Mouse (Mus musculus): ENCODE results near the gene Pla2g4f. TPM values are rescaled to one million over a fixed set of nuclear protein-coding genes. Genes with fewer than 3 reads are reported as not detected.

Pla2g4f gene
- 0.02 and 0.04 TPM in 2 replicates for polyA plus RNA-seq (2012)

GRCm38 (mm10) chr2:120313976-120314375, at the start of gene Pla2g4f:
Gene Pla2g4f, minus strand, starts transcription at chr2:120314165.

GRCm38 (mm10) chr2:120352682-120353646, 39.0 kb upstream of the Pla2g4f start, which contains the start of gene Vps39:
Gene Vps39, minus strand, starts transcription at chr2:120353137.

GRCm38 (mm10) chr2:120288995-120289394, 25.0 kb downstream of the Pla2g4f start, which contains the start of gene Pla2g4d:
Gene Pla2g4d, minus strand, starts transcription at chr2:120289197.

Other genes starting within 250 kb of the Pla2g4f start
- gene Ehd4, start 159.6 kb downstream of the Pla2g4f start, polyA plus RNA-seq (2012) = 73.5 and 93.0 TPM in 2 replicates
- not detected in 2 replicates for gene Pla2g4e, start 68.8 kb downstream of the Pla2g4f start, polyA plus RNA-seq (2012)
- not detected in 2 replicates for gene Pla2g4d, start 25.0 kb downstream of the Pla2g4f start, polyA plus RNA-seq (2012)
- gene Vps39, start 39.0 kb upstream of the Pla2g4f start, polyA plus RNA-seq (2012) = 14.9 and 15.8 TPM in 2 replicates
- 2.9 and 4.1 TPM in 2 replicates for gene Ganc, start 89.7 kb upstream of the Pla2g4f start, polyA plus RNA-seq (2012)
- 2.0 TPM in 2 replicates for gene Tmem87a, start 89.9 kb upstream of the Pla2g4f start, polyA plus RNA-seq (2012)
- 0.29 and 0.46 TPM in 2 replicates for gene Capn3, start 141.9 kb upstream of the Pla2g4f start, polyA plus RNA-seq (2012)
- gene Zfp106, start 249.7 kb upstream of the Pla2g4f start, polyA plus RNA-seq (2012) = 36.5 and 45.0 TPM in 2 replicates